Mouse (Mus musculus) cerebral cortex, adult 2 months (tissue): ENCODE data around the gene Mup11.

Source experiments
- WGBS: fragments of 180-500 bp; shearing (Covaris S2); methylation state at CpG from one replicate; pipeline ENCODE4 v1.1.7; 2018; 5-methylcytosine and 5-hydroxymethylcytosine counted together

The Mup11 gene

DNA sequence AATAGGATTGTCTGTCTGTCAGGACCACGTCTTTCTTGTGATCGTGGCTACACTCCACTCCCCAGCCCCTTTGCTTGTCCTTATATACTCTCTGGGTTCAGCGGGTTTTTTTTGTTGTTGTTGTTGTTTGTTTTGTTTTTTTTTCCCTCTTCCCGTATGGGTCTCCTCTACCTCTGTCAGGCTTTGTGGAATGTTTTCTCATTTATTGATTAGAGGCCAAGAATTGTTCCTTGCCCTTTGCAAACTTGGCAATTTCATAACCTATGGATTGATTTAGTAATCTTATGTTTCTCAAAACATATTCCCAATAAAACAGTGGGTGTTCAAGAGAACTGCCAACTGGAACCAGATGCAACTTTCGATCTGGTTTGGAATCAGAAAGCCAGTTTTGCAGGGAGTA lies at the start of gene Mup11:
TSS of gene Mup11 (minus strand) at position 101 of the 400 bp plus-strand sequence.
- 81% methylated on average over 3 of the region's 5 CpGs for WGBS
